Mouse (Mus musculus) erythroblast, embryonic 14.5 days (primary cell): ENCODE data around the gene Olfr601.

Experiments used
- GATA1 ChIP-seq: IDR thresholded peaks from 2 replicates; pipeline ENCODE4 v1.6.1; 2012; ENCODE audit warnings: low read length, inconsistent platforms, mixed read lengths
- TAL1 ChIP-seq: IDR thresholded peaks from 3 replicates; pipeline ENCODE4 v1.6.1; 2012; ENCODE audit warnings: low read length, inconsistent platforms, mixed read lengths

GRCm38 (mm10) chr7:103397758-103398157, 35.3 kb upstream of the Olfr601 start:
- TF ChIP-seq GATA1 (no peak), TAL1 (no peak)
